Mouse (Mus musculus) CH12.LX (cell line): Measurements from ENCODE around the gene Rars2. TPM values are rescaled to one million over a fixed set of nuclear protein-coding genes. Genes with fewer than 3 reads are reported as not detected.
"Not testable (repeated sequence)": the region's sequence is repeated elsewhere in the genome, so short reads cannot be mapped to it uniquely, and the experiment has no call there.

Source experiments
- DNase-seq: peaks from one replicate; pipeline ENCODE4 v3.0.0-alpha.2; 2013; ENCODE audit errors: extremely low read depth
- H3K27ac ChIP-seq: 2 replicates; pipeline ENCODE4 v1.5.1; 2012; ENCODE audit warnings: low read depth, mild to moderate bottlenecking, control low read depth, moderate library complexity; ENCODE audit not compliant: insufficient read depth
- H3K27me3 ChIP-seq: replicated peaks from 2 replicates; pipeline ENCODE3; 2012; ENCODE audit warnings: inconsistent platforms
- H3K36me3 ChIP-seq, 2 experiments: replicated peaks in 1 of 2; 2 replicates each; pipeline versions ENCODE3 to v1.6.1; 2012; ENCODE audit warnings: inconsistent platforms in 1 of 2, low read length in 1 of 2, mild to moderate bottlenecking in 1 of 2, mixed read lengths in 1 of 2, moderate library complexity in 1 of 2; ENCODE audit not compliant: control insufficient read depth in 1 of 2, insufficient read depth in 1 of 2
- H3K4me1 ChIP-seq, 2 experiments: 2 replicates each; pipeline ENCODE4 v1.6.1; 2012; ENCODE audit warnings: inconsistent platforms in 1 of 2, moderate library complexity in 1 of 2; ENCODE audit not compliant: insufficient read depth in 2 of 2, control insufficient read depth in 1 of 2
- H3K4me2 ChIP-seq: 2 replicates; pipeline ENCODE4 v1.6.1; 2012; ENCODE audit warnings: low read depth, mild to moderate bottlenecking, control low read depth; ENCODE audit not compliant: poor library complexity, insufficient read depth, severe bottlenecking
- H3K4me3 ChIP-seq, 3 experiments: fragments of 150-350 bp in 1 of 3; sonication (generic) in 1 of 3; replicated peaks in 1 of 3; 2 replicates each; pipeline versions ENCODE3 to v1.5.1; 2011 to 2012; ENCODE audit warnings: low read depth in 2 of 3, low read length in 2 of 3, mild to moderate bottlenecking in 2 of 3, moderate library complexity in 2 of 3, control low read depth in 1 of 3, improper control_type of control experiment in 1 of 3, inconsistent platforms in 1 of 3, mixed read lengths in 1 of 3; ENCODE audit not compliant: poor library complexity in 1 of 3
- H3K79me2 ChIP-seq: replicated peaks from 2 replicates; pipeline ENCODE4 v1.6.1; 2012; ENCODE audit warnings: mild to moderate bottlenecking, moderate library complexity; ENCODE audit not compliant: control insufficient read depth, poor library complexity, insufficient read depth, severe bottlenecking; ENCODE audit errors: extremely low read depth
- H3K9ac ChIP-seq: 2 replicates; pipeline ENCODE4 v1.6.1; 2012; ENCODE audit warnings: low read depth, mild to moderate bottlenecking, control low read depth, moderate library complexity; ENCODE audit not compliant: insufficient read depth
- H3K9me3 ChIP-seq: replicated peaks from 2 replicates; pipeline ENCODE3; 2012; ENCODE audit warnings: low read length, inconsistent platforms, mixed read lengths
- CHD1 ChIP-seq: IDR thresholded peaks from 2 replicates; pipeline ENCODE4 v1.6.1; 2012; ENCODE audit warnings: low read depth, low read length, improper control_type of control experiment, inconsistent platforms
- CHD2 ChIP-seq: IDR thresholded peaks from 2 replicates; pipeline ENCODE4 v1.6.1; 2011; ENCODE audit warnings: low read length, improper control_type of control experiment
- HCFC1 ChIP-seq: IDR thresholded peaks from 2 replicates; pipeline ENCODE4 v1.6.1; 2012; ENCODE audit warnings: low read depth, mild to moderate bottlenecking, inconsistent platforms, low read length, improper control_type of control experiment
- IRF4 ChIP-seq: IDR thresholded peaks from 2 replicates; pipeline ENCODE4 v1.6.1; 2014; ENCODE audit warnings: low read depth, mild to moderate bottlenecking, inconsistent platforms, low read length, improper control_type of control experiment
- JUN ChIP-seq: IDR thresholded peaks from 2 replicates; pipeline ENCODE4 v1.6.1; 2011; ENCODE audit warnings: low read depth, mild to moderate bottlenecking, low read length, improper control_type of control experiment, moderate library complexity; ENCODE audit not compliant: insufficient read depth
- KAT2A ChIP-seq: IDR thresholded peaks from 2 replicates; pipeline ENCODE4 v1.6.1; 2012; ENCODE audit warnings: low read length, improper control_type of control experiment, inconsistent platforms; ENCODE audit not compliant: insufficient replicate concordance
- MAFK ChIP-seq: IDR thresholded peaks from 2 replicates; pipeline ENCODE4 v1.6.1; 2011; ENCODE audit warnings: low read length, improper control_type of control experiment; ENCODE audit not compliant: insufficient replicate concordance
- MAX ChIP-seq: IDR thresholded peaks from 2 replicates; pipeline ENCODE4 v1.6.1; 2011; ENCODE audit warnings: low read length, improper control_type of control experiment
- MAZ ChIP-seq: IDR thresholded peaks from 2 replicates; pipeline ENCODE4 v1.6.1; 2012; ENCODE audit warnings: low read depth, mild to moderate bottlenecking, inconsistent platforms, low read length, improper control_type of control experiment, moderate library complexity
- MXI1 ChIP-seq: IDR thresholded peaks from 2 replicates; pipeline ENCODE4 v1.6.1; 2011; ENCODE audit warnings: mild to moderate bottlenecking, low read depth, low read length, improper control_type of control experiment
- NELFE ChIP-seq: IDR thresholded peaks from 2 replicates; pipeline ENCODE4 v1.6.1; 2011; ENCODE audit warnings: low read depth, low read length, improper control_type of control experiment
- NRF1 ChIP-seq: IDR thresholded peaks from 2 replicates; pipeline ENCODE4 v1.6.1; 2014; ENCODE audit warnings: low read depth, mild to moderate bottlenecking, inconsistent platforms, low read length, improper control_type of control experiment, moderate library complexity
- POLR2A ChIP-seq: IDR thresholded peaks from 2 replicates; pipeline ENCODE4 v1.6.1; 2011; ENCODE audit warnings: low read depth, mild to moderate bottlenecking, improper control_type of control experiment, low read length
- RAD21 ChIP-seq: IDR thresholded peaks from 2 replicates; pipeline ENCODE4 v1.6.1; 2011; ENCODE audit warnings: low read depth, mild to moderate bottlenecking, low read length, improper control_type of control experiment, moderate library complexity
- SMC3 ChIP-seq: IDR thresholded peaks from 2 replicates; pipeline ENCODE4 v1.6.1; 2011; ENCODE audit warnings: low read depth, low read length, improper control_type of control experiment
- TBP ChIP-seq: conservative IDR thresholded peaks from 2 replicates; pipeline ENCODE4 v1.6.1; 2011; ENCODE audit warnings: low read depth, low read length, improper control_type of control experiment
- USF2 ChIP-seq: conservative IDR thresholded peaks from 2 replicates; pipeline ENCODE4 v1.6.1; 2011; ENCODE audit warnings: low read depth, low read length, improper control_type of control experiment
- ZKSCAN1 ChIP-seq: IDR thresholded peaks from 2 replicates; pipeline ENCODE4 v1.6.1; 2012; ENCODE audit warnings: low read depth, inconsistent platforms, low read length, improper control_type of control experiment, borderline replicate concordance
- ZMIZ1 ChIP-seq: IDR thresholded peaks from 2 replicates; pipeline ENCODE4 v1.6.1; 2012; ENCODE audit warnings: low read depth, mild to moderate bottlenecking, inconsistent platforms, low read length, improper control_type of control experiment
- ZNF384 ChIP-seq: IDR thresholded peaks from 2 replicates; pipeline ENCODE4 v1.6.1; 2012; ENCODE audit warnings: low read depth, low read length, improper control_type of control experiment, inconsistent platforms
- dilution Hi-C: fragments of 300-500 bp; cut with MboI; formaldehyde crosslinking; loops from 2 replicates; pipeline ENCODE4 v1.14.3; 2020; ENCODE audit warnings: low sequenced_read_pairs; ENCODE audit not compliant: extremely low pct_unique_long_range_greater_than_20kb, extremely low pct_ligation_motif_present
- in situ Hi-C: fragments of 300-500 bp; cut with MboI; formaldehyde crosslinking; loops from 3 replicates; pipeline ENCODE4 v1.14.3; 2019; ENCODE audit warnings: low sequenced_read_pairs, low pct_ligation_motif_present, low pct_unique_long_range_greater_than_20kb, mixed read lengths
- polyA plus RNA-seq: library from polyadenylated mRNA; unstranded; fragments of >175 nt; gene quantifications from 2 replicates; pipeline ENCODE4 v1.2.1, GENCODE M21; 2012; ENCODE audit warnings: low read depth; ENCODE audit not compliant: insufficient read length
- total RNA-seq, 2 experiments: library from RNA; depleted of rRNA; stranded (reverse); fragments of 300-350 nt in 1 of 2; fragments of >200 nt in 1 of 2; gene quantifications; 2 replicates each; pipeline ENCODE4 v1.2.3; 2012 to 2014

Rars2 gene
- total and polyA plus RNA-seq, 3 experiments: 45.4 to 72.6 (median 61.4) TPM

GRCm38 (mm10) chr4:34579215-34579614 lies 35.5 kb upstream of the Rars2 start:
- TF ChIP-seq NRF1 (no peak), ZMIZ1 (no peak), MAZ (no peak), USF2 (no peak), MAX (no peak), CHD2 (no peak), KAT2A (no peak), MAFK (no peak), JUN (no peak), NELFE (no peak), TBP (no peak), POLR2A (no peak), ZKSCAN1 (no peak), CHD1 (no peak), SMC3 (no peak), RAD21 (no peak), MXI1 (no peak), HCFC1 (no peak), IRF4 (no peak), ZNF384 (no peak)
- Histone ChIP-seq H3K27ac (no peak overlapping the region), H3K9ac (no peak overlapping the region), H3K4me3 (no peak overlapping the region), H3K4me2 (no peak overlapping the region), H3K9me3 (no peaks in the 10 kb centered on the region), H3K4me1 (no peaks in the 10 kb centered on the region), H3K36me3 (peaks cover 71 to 95% of the 10 kb centered on the region in 2 experiments), H3K27me3 (no peaks in the 10 kb centered on the region), H3K79me2 (no peaks in the 10 kb centered on the region)
- dilution Hi-C loops: no loop called here
- DNase-seq: no peak
- in situ Hi-C loops: no loop called here

GRCm38 (mm10) chr4:34581489-34581888 lies 33.3 kb upstream of the Rars2 start:
- H3K27ac ChIP-seq, H3K4me2 ChIP-seq, in situ Hi-C loops, H3K9me3 ChIP-seq, H3K9ac ChIP-seq, H3K4me3 ChIP-seq, H3K79me2 ChIP-seq, H3K4me1 ChIP-seq, dilution Hi-C loops, H3K27me3 ChIP-seq, DNase-seq: not testable (repeated sequence)
- peaks cover 65 to 88% of the 10 kb centered on the region in 2 experiments for H3K36me3 ChIP-seq
